Mouse (Mus musculus): ENCODE measurements around the gene Samd4. TPM values are rescaled to one million over a fixed set of nuclear protein-coding genes. Genes with fewer than 3 reads are reported as not detected.
"Not testable (repeated sequence)": the region's sequence is repeated elsewhere in the genome, so short reads cannot be mapped to it uniquely, and the experiment has no call there.

Samd4 gene
- total RNA-seq, 1 experiment from 2014 or later, result 19.7 TPM

DNA sequence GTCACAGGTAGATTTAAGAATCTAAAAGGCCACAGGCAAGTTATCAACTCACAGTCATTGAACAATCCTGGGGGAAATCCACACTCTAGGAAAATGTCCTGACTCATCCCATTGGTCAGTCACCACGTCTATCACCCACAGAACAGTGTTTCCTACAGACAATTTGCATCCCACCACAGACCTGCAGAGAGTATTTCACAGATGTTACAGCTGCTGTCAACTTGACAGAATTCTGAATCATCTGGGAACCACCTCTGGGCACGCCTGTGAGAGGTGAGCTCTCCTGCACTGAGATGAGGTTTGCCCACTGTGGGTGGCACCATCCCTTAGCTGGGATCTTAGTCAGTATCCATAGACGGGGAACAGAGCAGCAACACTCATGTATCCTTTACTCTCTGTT is 224.8 kb downstream of the Samd4 start:
- no peak for DNase-seq

DNA sequence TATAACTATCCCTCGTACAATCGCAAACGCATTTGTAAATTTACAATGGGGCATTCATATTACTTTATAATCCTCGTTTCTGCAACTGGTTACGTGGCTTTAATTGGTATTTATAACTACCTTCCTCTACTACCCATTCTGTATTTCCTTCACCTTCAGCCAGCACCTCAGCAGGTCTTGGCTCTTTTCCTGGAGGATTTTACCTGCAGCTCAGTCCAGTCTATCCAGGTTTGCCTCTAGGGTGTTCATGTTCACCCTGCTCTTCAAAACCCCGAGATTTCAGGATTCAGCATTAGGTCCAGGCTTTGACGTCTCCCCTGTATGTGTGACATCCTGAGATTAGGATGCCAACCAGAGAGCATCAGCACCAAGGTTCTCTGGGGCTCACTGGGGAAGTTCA is 227.7 kb downstream of the Samd4 start:
- DNase-seq, result not testable (repeated sequence)

- no peak for DNase-seq
Observed at GRCm38 (mm10) chr14:47111341-47111740, 228.7 kb downstream of the Samd4 start.

DNA sequence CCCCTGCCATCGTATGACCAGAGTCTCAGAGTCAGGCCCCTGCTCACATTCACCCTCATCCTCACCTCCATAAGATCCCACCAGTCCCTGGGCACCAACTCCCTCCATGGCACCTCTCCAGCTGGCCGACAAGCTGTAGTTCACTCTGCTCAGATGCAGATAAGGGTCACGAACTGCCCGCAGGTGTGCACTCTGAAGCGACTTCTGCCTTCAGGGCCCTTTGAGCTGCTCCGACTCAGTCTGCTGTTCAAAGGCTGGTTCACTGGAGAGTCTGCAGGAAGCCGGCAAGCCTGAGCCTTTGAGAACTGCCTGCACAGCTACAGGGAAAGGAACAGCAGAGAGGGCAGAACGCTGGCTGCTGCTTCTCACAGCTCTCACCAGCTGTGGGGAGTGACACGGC is 232.5 kb downstream of the Samd4 start:
- DNase-seq, result no peak

- DNase-seq, result peak; percentile 45
Observed at GRCm38 (mm10) chr14:47116062-47116762, 233.6 kb downstream of the Samd4 start.

- DNase-seq, result no peak
Observed at GRCm38 (mm10) chr14:47117522-47117921, 234.9 kb downstream of the Samd4 start.

DNA sequence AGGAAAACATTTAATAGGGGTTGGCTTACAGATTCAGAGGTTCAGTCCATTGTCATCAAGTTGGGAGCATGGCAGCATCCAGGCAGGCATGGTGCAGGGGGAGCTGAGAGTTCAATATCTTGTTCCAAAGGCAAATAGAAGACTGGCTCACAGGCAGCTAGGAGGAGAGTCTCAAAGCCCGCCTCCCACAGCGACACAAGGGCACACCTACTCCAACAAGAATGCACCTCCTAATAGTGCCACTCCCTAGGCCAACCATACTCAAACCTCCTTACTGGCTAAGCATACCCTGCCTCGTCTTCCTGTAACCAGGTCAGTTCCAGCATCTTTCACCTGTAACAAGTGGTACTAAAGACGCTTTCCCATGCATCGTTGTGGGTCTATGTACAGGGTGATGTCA is 245.3 kb downstream of the Samd4 start:
- DNase-seq, result no peak

- DNase-seq, result peak; percentile 45
Observed at GRCm38 (mm10) chr14:47133948-47134347, 251.3 kb downstream of the Samd4 start.

GRCm38 (mm10) chr14:47136637-47137036 is 254.0 kb downstream of the Samd4 start:
- DNase-seq, result peak; percentile 39

- no peak for DNase-seq
Observed at GRCm38 (mm10) chr14:47138853-47139252, 256.2 kb downstream of the Samd4 start.

DNA sequence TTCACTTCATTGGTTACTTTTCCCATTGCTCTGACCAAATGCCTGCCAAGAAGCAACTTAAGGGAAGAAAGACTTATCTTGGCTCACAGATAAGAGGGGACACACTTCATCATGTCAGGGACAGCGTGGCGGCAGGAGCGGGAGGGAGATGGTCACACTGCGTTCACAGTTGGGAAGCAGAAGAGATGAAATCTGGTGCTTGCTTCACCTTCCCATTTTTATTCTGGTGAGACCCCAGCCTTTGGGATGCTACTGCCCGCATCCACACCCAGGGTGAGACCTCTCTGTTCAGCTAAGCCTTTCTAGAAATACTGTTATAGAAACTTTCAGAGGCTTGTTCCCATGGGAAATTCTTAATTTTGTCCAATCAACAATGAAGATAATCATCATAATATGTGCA is 261.7 kb downstream of the Samd4 start:
- DNase-seq, result no peak

DNA sequence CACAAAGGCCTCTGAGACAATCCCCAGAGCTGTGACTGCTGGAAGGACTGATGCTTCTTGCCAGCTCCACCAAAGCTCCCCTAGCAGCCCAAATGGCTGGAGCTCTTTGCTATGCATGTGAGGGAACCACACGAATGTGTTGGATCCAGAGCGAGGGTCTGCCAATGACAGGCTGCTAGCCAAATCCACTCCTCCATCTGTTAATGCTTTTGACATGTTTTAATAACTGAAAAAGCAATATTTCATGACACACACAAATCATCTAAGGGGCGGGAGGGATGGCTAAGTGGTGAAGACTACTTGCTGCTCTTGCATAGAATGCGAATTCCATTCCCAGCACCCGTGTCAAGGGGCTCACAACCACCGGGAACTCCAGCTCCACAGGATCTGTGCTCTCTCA is 268.7 kb downstream of the Samd4 start:
- DNase-seq, result no peak

DNA sequence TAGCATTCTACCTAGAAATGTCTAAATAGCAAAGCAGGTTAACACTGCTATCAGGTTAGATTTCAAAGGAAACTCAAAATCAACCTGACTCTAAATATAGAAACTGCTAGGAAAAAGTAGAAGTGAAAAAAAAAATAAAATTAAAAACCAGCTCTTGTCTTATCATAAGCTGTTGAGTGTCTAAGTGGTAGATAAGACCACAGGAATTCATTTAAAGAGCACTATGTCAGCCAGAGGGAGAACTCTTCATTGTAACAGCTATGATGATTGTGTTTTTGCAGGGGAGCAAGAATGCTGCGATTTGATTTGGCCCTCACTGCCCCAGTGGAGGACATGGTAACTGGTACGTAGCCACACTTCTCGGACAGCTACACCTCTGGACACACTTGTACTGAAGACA is 271.6 kb downstream of the Samd4 start:
- no peak for DNase-seq

Small RNAs within 50 kb of the gene (microRNA-seq; reads per million reads assigned to microRNA genes)
- gene Mir378c, result 96.3 to 123 reads per million in 2 experiments

Other genes with a start within 250 kb of the Samd4 start
- 7.6 and 8.2 TPM in 2 replicates for gene Cdkn3, start 122.3 kb upstream of the Samd4 start, total RNA-seq (2021)
- 88.3 and 95.3 TPM in 2 replicates for gene Cnih1, start 94.4 kb upstream of the Samd4 start, total RNA-seq (2021)
- 80.9 and 91.3 TPM in 2 replicates for gene Gmfb, start 60.6 kb upstream of the Samd4 start, total RNA-seq (2021)
- gene Cgrrf1, start 50.7 kb upstream of the Samd4 start, total RNA-seq (2021), result 40.7 and 45.7 TPM in 2 replicates